Mouse (Mus musculus) spleen, adult 18-20 months (tissue): ENCODE measurements around the gene Dock6.
"Not testable (repeated sequence)": the region's sequence is repeated elsewhere in the genome, so short reads cannot be mapped to it uniquely, and the experiment has no call there.

Experiments used
- DNase-seq, 2 experiments: peaks; one replicate each; pipeline ENCODE4 v3.0.0; 2022; ENCODE audit warnings: mixed read lengths in 2 of 2

Dock6 gene

GRCm38 (mm10) chr9:21803986-21804644 is 48.3 kb downstream of the Dock6 start:
- peak; percentile 39 to 78 for DNase-seq

- no peak for DNase-seq
Observed at GRCm38 (mm10) chr9:21801591-21801990, 50.8 kb downstream of the Dock6 start.

GRCm38 (mm10) chr9:21801121-21801520 is 51.3 kb downstream of the Dock6 start:
- DNase-seq = no peak

GRCm38 (mm10) chr9:21799010-21799350 is 53.5 kb downstream of the Dock6 start:
- no peak for DNase-seq

- peak; percentile 66 to 85 for DNase-seq
Observed at GRCm38 (mm10) chr9:21798345-21799009, 54.0 kb downstream of the Dock6 start, which contains the start of gene Kank2. Gene Kank2, minus strand, starts transcription at chr9:21798744.

DNA sequence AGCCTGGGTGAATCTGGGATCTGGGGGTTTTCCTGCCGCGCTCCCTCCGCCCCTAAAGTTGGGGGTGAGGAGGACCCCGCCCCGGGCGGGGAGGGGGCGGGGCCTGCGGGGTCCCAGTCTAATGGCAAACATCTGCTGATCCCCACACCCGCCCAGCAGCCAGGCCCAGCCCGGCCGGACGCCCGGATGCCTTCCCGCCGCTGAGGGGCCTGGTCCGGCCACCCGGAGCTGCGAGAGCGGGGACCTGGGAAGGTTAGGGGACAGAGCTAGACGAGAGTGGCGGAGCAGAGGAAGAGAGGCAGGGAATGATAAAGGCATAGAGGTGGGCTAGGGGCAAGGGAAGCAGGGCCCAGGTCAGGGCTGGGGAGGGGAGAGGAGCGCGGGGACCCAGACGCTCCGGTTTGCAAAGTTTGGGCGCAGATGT is 54.5 kb downstream of the Dock6 start:
- peak; percentile 22 to 31 for DNase-seq

GRCm38 (mm10) chr9:21796919-21797318 is 55.5 kb downstream of the Dock6 start:
- DNase-seq = no peak

- no peak for DNase-seq
Observed at GRCm38 (mm10) chr9:21796259-21796658, 56.2 kb downstream of the Dock6 start.

- no peak for DNase-seq
Observed at GRCm38 (mm10) chr9:21795579-21795978, 56.9 kb downstream of the Dock6 start.

DNA sequence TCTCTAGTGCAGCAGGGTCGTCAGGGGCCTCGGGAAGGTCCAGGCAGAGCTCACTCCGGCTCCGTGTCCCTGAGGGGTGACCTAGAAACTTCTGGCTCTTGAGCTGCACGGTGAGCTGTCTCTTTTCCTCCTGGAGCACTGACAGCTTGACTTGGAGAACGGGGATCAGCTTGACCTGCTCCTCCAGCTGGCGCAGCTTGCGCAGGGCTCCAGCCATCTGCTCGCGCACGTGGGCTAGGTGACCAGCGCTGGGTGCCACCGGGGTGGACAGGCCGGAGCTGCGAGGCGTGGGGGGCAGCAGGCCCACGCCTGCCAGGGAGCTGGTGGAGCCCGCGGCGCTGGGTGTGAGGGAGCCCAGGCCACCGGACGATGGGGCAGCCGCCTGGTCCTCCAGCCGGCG is 57.5 kb downstream of the Dock6 start:
- no peak for DNase-seq

- DNase-seq = no peak
Observed at GRCm38 (mm10) chr9:21794344-21794834, 58.0 kb downstream of the Dock6 start.

DNA sequence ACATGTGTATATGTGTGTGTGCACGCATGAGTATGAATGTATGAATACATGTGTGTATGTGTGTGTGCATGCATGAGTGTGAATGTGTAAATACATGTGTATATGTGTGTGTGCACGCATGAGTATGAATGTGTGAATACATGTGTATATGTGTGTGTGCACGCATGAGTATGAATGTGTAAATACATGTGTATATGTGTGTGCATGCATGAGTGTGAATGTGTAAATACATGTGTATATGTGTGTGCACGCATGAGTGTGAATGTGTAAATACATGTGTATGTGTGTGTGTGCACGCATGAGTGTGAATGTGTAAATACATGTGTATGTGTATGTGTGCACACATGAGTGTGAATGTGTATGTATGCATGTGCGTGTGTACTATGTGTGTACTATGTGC is 58.9 kb downstream of the Dock6 start:
- not testable (repeated sequence) for DNase-seq

DNA sequence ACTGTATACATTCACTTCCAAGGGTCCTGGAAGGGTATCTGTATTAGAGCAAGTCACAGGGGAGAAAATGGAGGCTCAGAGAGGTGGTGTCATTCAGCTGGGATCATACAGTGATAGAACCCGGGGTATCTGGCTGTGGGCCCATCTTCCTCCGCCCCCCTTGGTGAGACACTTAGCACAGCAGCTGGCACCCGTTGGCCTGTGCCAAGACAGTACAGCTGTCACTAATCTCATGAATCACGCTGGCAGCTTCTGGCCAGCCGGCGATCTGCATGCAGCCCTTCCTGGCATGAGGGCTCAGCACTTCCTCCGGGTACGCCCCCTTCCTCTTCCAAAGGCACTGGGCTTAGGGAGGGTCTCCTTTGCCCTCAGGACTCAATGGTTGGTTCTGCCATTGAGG is 59.8 kb downstream of the Dock6 start:
- DNase-seq = peak in 1 of 2 experiments; percentile 12

- DNase-seq = no peak
Observed at GRCm38 (mm10) chr9:21791861-21792260, 60.6 kb downstream of the Dock6 start.

DNA sequence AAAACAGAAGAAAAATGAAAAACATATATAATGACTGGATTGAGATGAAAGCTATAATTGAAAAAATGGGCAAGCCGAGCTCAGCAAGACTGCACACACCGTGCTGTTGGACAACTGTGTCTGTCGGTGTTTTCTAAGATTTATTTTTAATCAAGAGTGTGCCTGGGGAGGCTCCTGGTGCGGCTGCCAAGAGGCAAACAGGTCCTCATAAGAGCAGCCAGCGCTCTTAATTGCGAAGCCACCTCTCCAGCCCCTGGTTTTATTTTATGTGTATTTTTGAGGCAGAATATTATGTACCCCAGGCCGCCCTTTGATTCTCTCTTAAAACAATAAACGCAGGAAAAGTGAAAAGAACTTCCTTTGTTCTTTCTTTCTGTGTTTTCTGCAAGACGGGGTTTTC is 64.2 kb downstream of the Dock6 start:
- DNase-seq = no peak

DNA sequence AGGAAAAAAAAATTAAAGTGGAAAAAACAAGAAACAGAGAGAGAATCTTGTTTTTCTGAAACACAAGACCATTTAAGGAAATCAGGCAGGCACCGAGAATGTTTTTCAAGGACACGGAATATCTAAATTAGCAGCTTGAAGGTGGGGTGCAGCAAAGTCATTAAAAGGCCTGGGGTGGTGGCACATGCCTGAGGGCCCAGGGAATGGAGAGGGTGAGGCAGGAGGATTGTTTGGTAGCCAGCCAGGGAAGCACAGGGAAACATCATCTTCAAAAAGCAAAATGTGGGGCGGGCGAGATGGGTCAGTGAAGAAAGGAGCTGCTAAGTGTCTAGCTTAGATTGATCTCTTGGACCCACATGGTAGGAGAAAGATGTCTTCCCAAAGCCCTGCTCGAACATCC is 64.8 kb downstream of the Dock6 start:
- no peak for DNase-seq

- DNase-seq = peak; percentile 32 to 63
Observed at GRCm38 (mm10) chr9:21786906-21787305, 65.5 kb downstream of the Dock6 start.

DNA sequence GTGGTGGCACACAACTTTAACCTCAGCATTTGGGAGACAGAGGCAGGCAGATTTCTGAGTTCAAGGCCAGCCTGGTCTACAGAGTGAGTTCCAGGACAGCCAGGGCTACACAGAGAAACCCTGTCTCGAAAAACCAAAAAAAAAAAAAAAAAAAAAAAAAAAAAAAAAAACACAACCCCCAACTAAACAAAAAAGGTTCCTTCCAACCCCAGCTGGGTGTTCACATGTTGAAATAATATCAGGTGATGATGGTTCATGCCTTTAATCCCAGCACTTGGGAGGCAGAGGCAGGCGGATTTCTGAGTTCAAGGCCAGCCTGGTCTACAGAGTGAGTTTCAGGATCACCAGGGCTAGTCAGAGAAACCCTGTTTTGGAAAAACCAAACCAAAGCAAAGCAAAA is 66.1 kb downstream of the Dock6 start:
- DNase-seq = not testable (repeated sequence)

GRCm38 (mm10) chr9:21784517-21785307 is 67.7 kb downstream of the Dock6 start:
- DNase-seq = no peak

GRCm38 (mm10) chr9:21781657-21782468 is 70.6 kb downstream of the Dock6 start:
- DNase-seq = no peak

DNA sequence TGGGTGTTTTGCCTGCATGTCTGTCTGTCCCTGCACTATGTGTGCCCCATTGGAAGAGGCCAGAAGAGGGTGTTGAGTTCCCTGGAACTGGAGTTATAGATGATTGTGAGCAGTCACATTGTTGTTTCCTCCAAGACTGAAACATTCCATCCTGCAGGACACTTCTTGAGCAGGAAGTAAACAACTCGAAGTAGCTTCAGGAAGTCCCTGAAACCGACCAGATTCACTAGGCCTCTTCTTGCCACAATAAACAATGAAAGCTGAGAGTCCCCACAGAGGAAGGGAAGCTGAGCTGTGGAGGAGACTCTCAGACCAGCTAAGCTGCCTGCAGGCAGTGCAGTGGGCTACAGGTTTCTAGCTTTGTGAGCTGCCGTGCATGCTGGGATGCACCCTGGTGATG is 74.7 kb downstream of the Dock6 start:
- DNase-seq = no peak

GRCm38 (mm10) chr9:21774353-21774752 is 78.1 kb downstream of the Dock6 start:
- no peak for DNase-seq

GRCm38 (mm10) chr9:21773396-21773795 is 79.0 kb downstream of the Dock6 start:
- DNase-seq = not testable (repeated sequence)
